Mouse (Mus musculus): ENCODE measurements around the gene Plek.

Gene Plek

GRCm38 (mm10) chr11:16950226-16950975 lies 101.8 kb downstream of the Plek start:
- no peak for DNase-seq (ENCODE audit: low spot score in 2 of 2)

- peak; percentile 29 to 41 for DNase-seq (ENCODE audit: low spot score in 2 of 2)
Measured at GRCm38 (mm10) chr11:16948756-16949155, 103.4 kb downstream of the Plek start.

GRCm38 (mm10) chr11:16943016-16943415 lies 109.2 kb downstream of the Plek start:
- no peak for DNase-seq (ENCODE audit: low spot score in 2 of 2)

- DNase-seq (ENCODE audit: low spot score in 2 of 2) = no peak
Measured at GRCm38 (mm10) chr11:16941973-16942452, 110.2 kb downstream of the Plek start.

- peak in 1 of 2 experiments; percentile 22 for DNase-seq (ENCODE audit: low spot score in 2 of 2)
Measured at GRCm38 (mm10) chr11:16941103-16941793, 110.9 kb downstream of the Plek start.

GRCm38 (mm10) chr11:16935577-16936236 lies 116.5 kb downstream of the Plek start:
- peak in 1 of 2 experiments; percentile 24 for DNase-seq (ENCODE audit: low spot score in 2 of 2)

GRCm38 (mm10) chr11:16932159-16932558 lies 120.0 kb downstream of the Plek start:
- no peak for DNase-seq (ENCODE audit: low spot score in 2 of 2)

All from right cerebral cortex, adult 2 months (tissue).